Mouse (Mus musculus) brain, embryonic 14.5 days (tissue): ENCODE measurements at regions not wholly inside any gene's neighbourhood (a gene's known extent, or its start where the extent isn't known, plus 50 kb on each side); places are given as distances from the start of the nearest gene placed in this dataset.
"Not testable (repeated sequence)": the region's sequence is repeated elsewhere in the genome, so short reads cannot be mapped to it uniquely, and the experiment has no call there.

ENCODE experiments used
- DNase-seq: peaks from one replicate; pipeline ENCODE4 v3.0.0-alpha.2; 2011; ENCODE audit warnings: low read depth
- CTCF ChIP-seq: fragments of 200-500 bp; IDR thresholded peaks from 2 replicates; pipeline ENCODE4 v1.5.1; 2012; ENCODE audit warnings: inconsistent platforms, mild to moderate bottlenecking, moderate library complexity, borderline replicate concordance; ENCODE audit not compliant: insufficient read depth, insufficient read length; ENCODE audit errors: extremely low read depth
- POLR2A ChIP-seq: fragments of 200-500 bp; IDR thresholded peaks from 2 replicates; pipeline ENCODE4 v1.6.1; 2012; ENCODE audit warnings: mild to moderate bottlenecking, inconsistent platforms, borderline replicate concordance; ENCODE audit not compliant: poor library complexity, insufficient read depth, insufficient read length, severe bottlenecking; ENCODE audit errors: extremely low read depth

- peak; percentile 82 for DNase-seq
- TF ChIP-seq CTCF = no peak
- no peak for TF ChIP-seq POLR2A
Observed at GRCm38 (mm10) chr2:99470856-99471465, 803.9 kb upstream of the Gm10800 start.

- DNase-seq = no peak
- TF ChIP-seq POLR2A = no peak
- no peak for TF ChIP-seq CTCF
Observed at GRCm38 (mm10) chr2:99431254-99431653, 764.2 kb upstream of the Gm10800 start.

- DNase-seq = peak; percentile 62
- TF ChIP-seq CTCF (no peak), POLR2A (no peak)
Observed at GRCm38 (mm10) chr2:99430511-99430910, 763.4 kb upstream of the Gm10800 start.

- DNase-seq = no peak
- TF ChIP-seq CTCF = no peak
- TF ChIP-seq POLR2A = no peak
Observed at GRCm38 (mm10) chr2:99421622-99422021, 754.5 kb upstream of the Gm10800 start.

- no peak for TF ChIP-seq POLR2A
- TF ChIP-seq CTCF = no peak
- peak; percentile 28 for DNase-seq
Observed at GRCm38 (mm10) chr2:99409483-99409882, 742.4 kb upstream of the Gm10800 start.

- no peak for TF ChIP-seq POLR2A
- no peak for TF ChIP-seq CTCF
- peak; percentile 67 for DNase-seq
Observed at GRCm38 (mm10) chr2:99379746-99380145, 712.6 kb upstream of the Gm10800 start.

GRCm38 (mm10) chr2:99363651-99364050, 696.5 kb upstream of the Gm10800 start:
- not testable (repeated sequence) for DNase-seq

GRCm38 (mm10) chr2:99329166-99329565, 662.1 kb upstream of the Gm10800 start:
- DNase-seq = peak; percentile 23
- TF ChIP-seq CTCF = no peak
- TF ChIP-seq POLR2A = no peak
